Mouse (Mus musculus): ENCODE data around the gene 9130213A22Rik. TPM values are rescaled to one million over a fixed set of nuclear protein-coding genes. Genes with fewer than 3 reads are reported as not detected.

Gene 9130213A22Rik
- under 1 TPM; 0.50 to 0.76 TPM for total RNA-seq (2021)
- long read RNA-seq, experiment 1, partial matches to known transcripts: 0 of 1 reads
- long read RNA-seq, experiment 1, other reads (novel, unspliced or antisense): 0 of 1 reads
- long read RNA-seq, experiment 2, partial matches to known transcripts: 0 of 1 reads
- long read RNA-seq, experiment 2, other reads (novel, unspliced or antisense): 1 of 1 reads

DNA sequence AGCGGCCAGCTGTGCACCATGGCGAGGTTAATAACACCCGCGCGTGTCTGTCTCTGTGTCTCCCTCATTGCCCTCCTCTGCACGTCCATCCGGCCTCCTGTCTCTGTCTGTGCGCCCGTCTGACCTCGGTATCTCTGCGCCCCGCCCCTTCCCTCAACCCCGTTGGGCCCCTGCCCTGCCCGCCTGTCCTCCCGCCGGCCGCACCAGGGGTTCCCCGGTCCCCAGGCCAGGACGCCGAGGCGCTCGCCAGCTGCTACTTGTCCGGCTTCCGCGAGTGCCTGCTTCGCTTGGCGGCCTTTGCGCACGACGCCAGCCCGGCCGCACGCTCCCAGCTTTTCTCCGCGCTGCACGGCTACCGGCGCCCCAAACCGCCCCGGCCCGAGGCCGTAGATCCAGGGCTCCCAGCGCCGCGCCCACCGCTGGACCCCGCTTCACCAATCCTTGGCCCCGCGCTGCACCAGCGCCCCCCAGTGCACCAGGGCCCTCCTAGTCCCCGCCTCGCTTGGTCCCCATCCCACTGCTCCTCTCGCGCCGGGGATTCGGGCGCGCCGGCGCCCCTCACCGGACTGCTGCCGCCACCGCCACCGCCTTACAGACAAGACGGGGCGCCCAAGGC lies at the start of gene 9130213A22Rik:
Gene 9130213A22Rik (minus strand): TSS at position 254 of the 616 bp plus-strand sequence.
- DNase-seq: peak; percentile 92 to 94

GRCm38 (mm10) chr11:69171626-69172025 lies 49.2 kb upstream of the 9130213A22Rik start:
- peak; percentile 59 to 72 for DNase-seq

- no peak for DNase-seq
These were observed 46.9 kb upstream of the 9130213A22Rik start for GRCm38 (mm10) chr11:69169313-69169712.

DNA sequence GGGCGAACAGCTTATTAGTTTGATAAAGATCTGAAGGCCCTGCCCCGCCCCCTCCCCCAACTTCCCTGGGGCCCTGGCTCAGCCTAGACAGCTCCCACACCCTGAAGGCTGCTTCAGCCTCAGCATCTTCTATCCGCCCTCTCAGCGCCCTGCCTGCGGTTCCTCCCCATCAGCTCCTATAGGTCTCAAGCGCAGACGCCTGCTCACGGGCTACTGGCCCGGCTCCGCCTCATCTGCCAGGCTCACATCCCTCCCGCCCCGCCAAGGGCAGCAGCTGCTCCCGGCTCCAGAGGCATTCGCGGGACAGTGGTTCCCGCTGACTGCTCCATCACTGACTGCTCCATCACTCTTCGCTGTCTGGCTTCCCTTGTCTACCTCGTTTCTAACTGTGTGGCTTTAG lies 34.4 kb upstream of the 9130213A22Rik start, which contains the start of gene Alox12b:
Gene Alox12b (plus strand): TSS at position 190 of the 400 bp plus-strand sequence.
- peak; percentile 24 to 33 for DNase-seq

- no peak for DNase-seq
These were observed 33.0 kb upstream of the 9130213A22Rik start for GRCm38 (mm10) chr11:69155351-69155750.

DNA sequence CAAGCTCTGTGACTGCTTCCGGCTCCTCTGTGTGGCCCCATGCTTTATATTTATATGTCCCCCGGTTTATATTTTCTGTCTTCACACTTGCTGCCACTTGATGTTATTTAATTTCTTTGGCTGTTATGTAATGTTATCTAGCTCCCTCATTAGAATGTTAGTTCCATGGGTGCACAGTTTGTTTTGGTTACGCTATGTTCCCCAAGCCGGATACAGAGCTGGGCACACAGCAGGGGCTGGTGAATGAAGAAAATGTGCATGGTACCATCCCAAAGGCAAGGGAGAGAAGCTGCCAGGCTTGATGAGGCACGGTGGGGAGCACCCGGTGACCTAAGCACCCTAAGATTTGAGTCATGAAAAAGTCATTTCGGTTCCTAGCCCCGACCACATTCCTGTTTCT lies 31.4 kb upstream of the 9130213A22Rik start:
- no peak for DNase-seq

GRCm38 (mm10) chr11:69151004-69151403 lies 28.6 kb upstream of the 9130213A22Rik start:
- DNase-seq: no peak

DNA sequence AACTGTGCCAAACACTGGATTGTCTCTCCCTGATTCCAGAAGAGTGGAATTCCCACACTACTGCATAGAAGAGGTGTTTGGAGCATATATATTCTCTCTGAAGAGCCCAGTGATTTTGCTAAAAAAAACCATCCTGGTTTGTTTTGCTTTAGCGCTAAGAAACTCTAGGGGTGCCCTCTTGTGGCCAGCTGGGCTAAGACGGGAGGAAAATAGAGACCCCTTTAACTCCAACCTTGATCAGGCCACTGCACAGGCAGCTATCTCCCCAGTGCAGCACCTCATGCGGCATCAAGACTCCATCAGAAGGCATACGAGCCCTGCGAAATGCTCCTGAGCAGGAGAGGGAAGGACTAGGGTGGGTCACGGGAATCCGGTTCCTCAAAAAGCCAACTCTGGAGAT lies 28.1 kb upstream of the 9130213A22Rik start:
- DNase-seq: peak; percentile 73 to 84

DNA sequence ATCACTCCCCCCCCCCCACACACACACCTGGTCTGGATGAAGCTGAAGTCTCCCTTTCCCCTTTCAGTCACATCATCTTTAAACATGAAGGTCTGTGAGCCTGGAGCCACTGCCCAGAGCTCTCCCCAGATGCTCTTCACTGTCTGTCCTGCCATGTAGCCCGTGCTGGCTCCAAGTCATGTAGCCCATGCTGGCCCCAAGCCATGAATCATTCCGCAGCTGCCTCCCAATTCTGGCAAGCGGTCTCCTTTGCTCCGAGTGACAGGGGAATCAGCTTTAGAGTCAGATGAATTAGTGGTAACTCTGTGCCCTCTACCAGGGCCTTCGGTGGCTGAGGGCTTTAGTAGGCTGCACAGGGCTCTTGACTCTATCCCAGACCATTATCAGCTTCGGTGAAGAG lies 27.3 kb upstream of the 9130213A22Rik start:
- no peak for DNase-seq

DNA sequence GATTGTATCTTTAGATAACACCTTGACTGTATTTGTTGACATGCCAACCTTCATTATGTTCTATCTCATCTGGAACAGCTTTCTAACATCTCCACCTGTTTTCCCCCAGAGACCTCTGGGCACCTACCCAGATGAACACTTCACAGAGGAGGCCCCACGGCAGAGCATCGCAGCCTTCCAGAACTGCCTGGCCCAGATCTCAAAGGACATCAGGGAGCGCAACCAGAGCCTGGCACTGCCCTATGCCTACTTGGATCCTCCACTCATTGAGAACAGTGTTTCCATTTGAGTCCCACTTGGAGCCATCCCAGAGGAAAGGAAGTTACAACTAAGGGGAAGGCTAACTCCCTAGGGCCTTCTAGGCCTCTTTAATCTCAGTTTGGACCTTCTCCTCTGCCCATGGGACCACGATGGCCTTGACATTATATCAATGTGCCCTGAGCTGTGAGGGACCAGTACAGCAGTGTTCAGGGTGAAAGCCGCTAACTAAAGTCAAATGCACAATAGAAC lies 26.1 kb upstream of the 9130213A22Rik start:
- peak; percentile 28 to 41 for DNase-seq

GRCm38 (mm10) chr11:69147546-69147945 lies 25.2 kb upstream of the 9130213A22Rik start:
- DNase-seq: peak; percentile 22 to 65

GRCm38 (mm10) chr11:69135361-69135760 lies 13.0 kb upstream of the 9130213A22Rik start:
- no peak for DNase-seq

DNA sequence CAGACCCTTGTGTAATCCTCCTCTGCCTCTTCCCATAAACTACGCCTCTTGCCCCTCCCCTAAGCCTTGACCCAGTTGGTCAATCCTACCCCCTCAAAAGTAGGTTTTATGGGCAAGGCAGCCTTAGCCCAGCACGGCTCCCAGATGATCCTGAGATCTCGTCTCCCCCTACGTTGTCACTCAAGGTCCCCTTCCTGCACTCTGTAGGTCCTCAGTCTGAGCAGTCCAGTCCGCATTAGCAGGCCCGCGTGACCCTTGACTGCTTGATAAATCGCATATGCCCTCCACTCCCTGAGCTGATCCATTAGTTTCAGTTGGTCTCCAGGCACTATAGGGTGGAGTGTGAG lies 12.2 kb upstream of the 9130213A22Rik start:
- DNase-seq: no peak

DNA sequence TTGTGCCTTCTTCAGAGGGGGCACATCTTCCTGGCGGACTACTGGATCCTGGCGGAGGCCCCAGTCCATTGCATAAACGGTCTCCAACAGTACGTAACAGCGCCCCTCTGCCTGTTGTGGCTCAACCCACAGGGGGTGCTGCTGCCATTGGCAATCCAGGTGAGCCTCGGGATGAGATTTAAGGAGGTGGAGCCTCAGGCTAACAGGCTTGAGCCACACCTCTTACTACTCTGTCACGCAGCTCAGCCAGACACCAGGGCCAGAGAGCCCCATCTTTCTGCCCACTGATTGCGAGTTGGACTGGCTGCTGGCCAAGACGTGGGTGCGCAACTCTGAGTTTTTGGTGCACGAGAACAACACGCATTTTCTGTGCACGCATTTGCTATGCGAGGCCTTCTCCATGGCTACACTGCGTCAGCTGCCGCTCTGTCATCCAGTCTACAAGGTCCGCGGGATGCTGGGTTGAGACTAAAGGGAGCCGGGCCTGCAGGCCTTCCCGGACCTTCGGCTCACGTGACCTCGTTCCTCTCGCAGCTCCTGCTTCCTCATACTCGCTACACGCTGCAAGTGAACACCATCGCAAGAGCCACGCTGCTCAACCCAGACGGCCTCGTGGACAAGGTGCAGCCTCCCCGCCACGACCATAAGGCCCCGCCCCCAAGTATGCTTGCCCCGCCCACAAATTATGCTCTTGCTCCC lies 11.7 kb upstream of the 9130213A22Rik start:
- peak; percentile 69 to 72 for DNase-seq

- no peak for DNase-seq
These were observed 11.2 kb upstream of the 9130213A22Rik start for GRCm38 (mm10) chr11:69133566-69133922.

DNA sequence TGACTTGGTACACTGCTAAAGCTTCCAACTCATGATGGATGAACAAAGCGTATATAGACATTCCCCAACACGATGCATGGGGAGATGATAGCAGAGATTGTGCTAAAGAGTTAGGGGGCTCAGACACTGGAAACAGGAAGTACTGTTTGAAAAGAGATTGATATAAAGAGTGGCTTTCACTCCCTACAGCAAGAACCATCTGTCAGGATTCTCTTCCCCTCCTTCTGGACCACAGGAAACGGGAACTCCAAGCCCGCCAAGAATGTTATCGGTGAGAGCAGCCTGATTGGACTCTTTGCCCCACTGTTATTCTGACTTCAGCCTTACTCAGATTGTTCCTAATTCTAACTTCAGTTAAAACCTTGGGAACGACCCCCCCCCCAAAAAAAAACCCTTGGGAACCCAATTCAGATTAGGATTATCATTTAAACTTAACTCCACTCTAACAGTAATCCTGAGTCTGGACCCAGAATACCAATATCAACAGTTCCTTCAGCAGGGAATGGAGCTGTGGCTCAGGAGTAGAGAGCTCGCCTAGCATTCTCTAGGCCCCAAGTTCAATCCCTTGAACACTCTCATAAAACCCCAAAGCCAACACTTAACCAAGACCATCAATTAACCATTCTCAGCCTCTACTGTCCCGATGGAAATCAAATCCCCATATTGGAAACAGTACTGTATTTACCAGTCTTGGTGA lies 6.2 kb upstream of the 9130213A22Rik start:
- no peak for DNase-seq

DNA sequence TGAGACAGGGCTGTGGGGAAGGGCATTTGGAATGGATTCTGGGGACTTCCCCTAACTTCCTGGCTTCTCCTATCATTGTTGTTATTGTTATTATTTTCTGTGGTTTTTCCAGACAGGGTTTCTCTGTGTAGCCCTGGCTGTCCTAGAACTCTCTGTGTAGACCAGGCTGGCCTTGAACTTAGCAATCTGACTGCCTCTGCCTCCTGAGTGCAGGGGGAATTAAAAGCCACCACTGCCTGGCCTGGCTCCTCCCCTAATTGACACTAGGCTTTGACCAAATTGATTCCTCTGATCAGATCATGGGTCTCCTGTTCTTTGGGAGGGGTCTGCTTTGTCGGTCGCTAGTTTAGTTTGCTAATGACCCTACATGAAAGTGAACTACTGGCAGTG lies 4.3 kb upstream of the 9130213A22Rik start:
- no peak for DNase-seq

GRCm38 (mm10) chr11:69125919-69126705 lies 3.7 kb upstream of the 9130213A22Rik start:
- DNase-seq: no peak

GRCm38 (mm10) chr11:69125852-69125918 lies 3.3 kb upstream of the 9130213A22Rik start, which contains the start of gene Aloxe3:
Gene Aloxe3 (plus strand): TSS chr11:69125896.
- DNase-seq: no peak

GRCm38 (mm10) chr11:69125041-69125851 lies 2.9 kb upstream of the 9130213A22Rik start:
- DNase-seq: peak; percentile 81 to 84

DNA sequence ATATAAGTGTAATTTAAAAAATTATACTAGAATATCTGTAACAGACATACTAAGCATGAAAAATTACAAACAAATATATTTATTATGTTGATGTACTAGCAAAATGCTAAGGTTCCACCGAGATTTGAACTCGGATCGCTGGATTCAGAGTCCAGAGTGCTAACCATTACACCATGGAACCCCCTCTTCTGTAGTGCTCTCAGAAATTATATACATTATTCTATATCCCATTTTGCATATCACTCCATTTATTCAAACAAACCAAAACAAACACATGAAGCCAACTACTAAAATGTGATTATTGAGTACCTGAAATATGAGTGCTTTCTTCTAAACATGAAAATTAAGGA lies 2.1 kb upstream of the 9130213A22Rik start:
- DNase-seq: peak; percentile 55 to 69
